Comparison of ENCODE assay signal across 8 mouse cellular contexts in the genomic region with DNA sequence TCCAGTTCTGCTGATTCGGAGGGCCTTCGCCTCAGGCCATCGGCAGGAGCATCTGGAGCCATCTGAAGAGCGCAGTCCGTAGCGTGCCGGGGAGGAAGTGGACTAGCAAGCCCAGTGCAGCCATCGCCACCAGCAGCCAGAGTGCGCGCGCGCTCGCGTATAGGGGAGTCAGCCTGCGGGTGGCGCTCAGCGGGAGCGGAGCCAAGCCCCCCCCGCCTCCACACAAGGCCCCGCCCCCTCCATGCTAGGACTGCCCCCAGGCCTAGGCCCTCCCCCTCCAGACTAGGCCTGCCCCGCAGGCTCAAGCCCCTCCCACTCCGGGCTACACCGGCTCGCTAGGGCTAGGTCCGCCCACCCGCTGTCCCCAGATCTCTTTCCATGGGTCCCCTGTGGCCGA. TPM values are rescaled to one million over a fixed set of nuclear protein-coding genes. Genes with fewer than 3 reads are reported as not detected.
DNase-seq lines count a peak whose midpoint lies in the region; ATAC-seq and TF ChIP-seq lines count a peak whose summit lies in the region.

No protein-coding gene starts in this region.

- WGBS in heart, embryonic 10.5 days = under 1% methylated on average over 27 of the region's 27 CpGs
- WGBS in kidney, embryonic 14.5 days = under 1% methylated on average over 25 of the region's 27 CpGs
- WGBS in liver, embryonic 13.5 days (ENCODE audit: insufficient replicate concordance) = 2% methylated on average over 26 of the region's 27 CpGs

- TF ChIP-seq POLR2A in bone marrow macrophage, adult 2 months (IDR thresholded peaks at IDR 0.05; ENCODE audit: borderline replicate concordance, low read depth, low read length) = no peak
- peak; percentile 35; the same call in 1 of the 2 replicates for TF ChIP-seq POLR2A in embryonic fibroblast, embryonic 13.5 days (IDR thresholded peaks at IDR 0.05; ENCODE audit: low read depth, low read length)

- peaks cover 49% of the 10 kb centered on the region for H3K36me3 ChIP-seq in C2C12 (ENCODE audit: control insufficient read depth, insufficient read depth)
- H3K36me3 ChIP-seq in heart, embryonic 10.5 days = peaks cover 34% of the 10 kb centered on the region
- peaks cover 36% of the 10 kb centered on the region for H3K36me3 ChIP-seq in kidney, embryonic 14.5 days (ENCODE audit: control insufficient read depth, insufficient read depth, low read length)
- H3K36me3 ChIP-seq in liver, embryonic 13.5 days = peaks cover 41% of the 10 kb centered on the region

- H3K9me3 ChIP-seq in heart, embryonic 10.5 days = no peaks in the 10 kb centered on the region
- no peaks in the 10 kb centered on the region for H3K9me3 ChIP-seq in kidney, embryonic 14.5 days (ENCODE audit: control insufficient read depth, low read length)
- no peaks in the 10 kb centered on the region for H3K9me3 ChIP-seq in liver, embryonic 13.5 days (replicated peaks)

- peaks cover 43% of the 10 kb centered on the region for H3K4me1 ChIP-seq in bone marrow macrophage, adult 2 months (ENCODE audit: control insufficient read depth, insufficient read depth, low read length)
- H3K4me1 ChIP-seq in embryonic fibroblast, embryonic 13.5 days (ENCODE audit: control insufficient read depth, insufficient read depth, low read length) = peaks cover 6% of the 10 kb centered on the region; the same call in 1 of the 2 replicates
- H3K4me1 ChIP-seq in heart, embryonic 10.5 days = peaks cover 27% of the 10 kb centered on the region
- H3K4me1 ChIP-seq in kidney, embryonic 14.5 days (ENCODE audit: control insufficient read depth, insufficient read depth, low read length) = 0 out of 2 replicates have a peak, but pooled peaks cover 7% of the 10 kb centered on the region
- H3K4me1 ChIP-seq in liver, embryonic 13.5 days (replicated peaks) = peaks cover 52% of the 10 kb centered on the region

- peak; percentile 95 for TF ChIP-seq CTCF in C2C12 (IDR thresholded peaks at IDR 0.05; ENCODE audit: control insufficient read depth, insufficient read depth, insufficient read length)
- TF ChIP-seq CTCF in bone marrow macrophage, adult 2 months (IDR thresholded peaks at IDR 0.05; ENCODE audit: low read depth, low read length) = no peak
- peak; percentile 55; the same call in 1 of the 2 replicates for TF ChIP-seq CTCF in embryonic fibroblast, embryonic 13.5 days (IDR thresholded peaks at IDR 0.05; ENCODE audit: borderline replicate concordance, insufficient read depth, low read length)

- peak; percentile 93 for ATAC-seq in kidney, embryonic 14.5 days (ENCODE audit: low FRiP score, low TSS enrichment)
- peak; percentile 90 for ATAC-seq in liver, embryonic 13.5 days (ENCODE audit: low read depth)

- peaks cover 7% of the 10 kb centered on the region for H3K79me2 ChIP-seq in C2C12 (ENCODE audit: control insufficient read depth, insufficient read depth)

- H3K4me2 ChIP-seq in kidney, embryonic 14.5 days (replicated peaks; ENCODE audit: low read depth, low read length) = peak overlapping the region; percentile 98
- peak overlapping the region; percentile 99 for H3K4me2 ChIP-seq in liver, embryonic 13.5 days

- H3K4me3 ChIP-seq in C2C12 (ENCODE audit: insufficient read depth, poor library complexity, severe bottlenecking) = no peak overlapping the region
- peak overlapping the region; percentile 64 for H3K4me3 ChIP-seq in bone marrow macrophage, adult 2 months (ENCODE audit: insufficient read depth, low read length)
- peak overlapping the region; percentile 44 for H3K4me3 ChIP-seq in embryonic fibroblast, embryonic 13.5 days (ENCODE audit: insufficient read depth, low read length)
- H3K4me3 ChIP-seq in heart, embryonic 10.5 days = peak overlapping the region; percentile 75
- peak overlapping the region; percentile 56 for H3K4me3 ChIP-seq in kidney, embryonic 14.5 days (ENCODE audit: low read length)
- H3K4me3 ChIP-seq in liver, embryonic 13.5 days (replicated peaks) = peak overlapping the region; percentile 72

- peak overlapping the region; percentile 22 for H3ac ChIP-seq in C2C12 (ENCODE audit: control insufficient read depth, insufficient read length, low read depth)

- H3K27me3 ChIP-seq in C2C12 (ENCODE audit: control insufficient read depth, insufficient read depth, insufficient read length) = no peaks in the 10 kb centered on the region
- H3K27me3 ChIP-seq in heart, embryonic 10.5 days (ENCODE audit: insufficient read depth, poor library complexity, severe bottlenecking) = peaks cover 64% of the 10 kb centered on the region
- H3K27me3 ChIP-seq in kidney, embryonic 14.5 days (ENCODE audit: control insufficient read depth, insufficient read depth, low read length) = peaks cover 15% of the 10 kb centered on the region; the same call in 1 of the 2 replicates
- peaks cover 3% of the 10 kb centered on the region; the same call in 1 of the 2 replicates for H3K27me3 ChIP-seq in liver, embryonic 13.5 days

- no peaks in the 10 kb centered on the region for H3K79me3 ChIP-seq in C2C12 (ENCODE audit: low read depth)

- peak overlapping the region; percentile 9 for H3K27ac ChIP-seq in bone marrow macrophage, adult 2 months (ENCODE audit: insufficient read depth, low read depth, low read length)
- H3K27ac ChIP-seq in embryonic fibroblast, embryonic 13.5 days (ENCODE audit: insufficient read depth, low read length) = no peak overlapping the region
- peak overlapping the region; percentile 71 for H3K27ac ChIP-seq in heart, embryonic 10.5 days
- no peak overlapping the region for H3K27ac ChIP-seq in kidney, embryonic 14.5 days (ENCODE audit: low read depth, low read length)
- H3K27ac ChIP-seq in liver, embryonic 13.5 days = peak overlapping the region; percentile 35

- peak; percentile 96 for DNase-seq in heart, embryonic 10.5 days (ENCODE audit: low spot score)
- peak; percentile 88 for DNase-seq in liver, embryonic 13.5 days
- peak; percentile 94 for DNase-seq in naive thymus-derived CD4-positive, alpha-beta T cell, adult 2 months (ENCODE audit: low read depth)
- peak; percentile 91 to 96 for DNase-seq in spleen, postnatal 4 days (ENCODE audit: low spot score in 2 of 2)

- H3K9ac ChIP-seq in kidney, embryonic 14.5 days (ENCODE audit: low read depth, low read length) = peak overlapping the region; percentile 56
- peak overlapping the region; percentile 75 for H3K9ac ChIP-seq in liver, embryonic 13.5 days

TF ChIP-seq in C2C12, 6 proteins besides CTCF, POLR2A, EP300 and RAD21:
- TF ChIP-seq MAX (IDR thresholded peaks at IDR 0.05) (no peak), CEBPB (IDR thresholded peaks at IDR 0.05; ENCODE audit: low read depth) (no peak), USF1 (IDR thresholded peaks at IDR 0.05; ENCODE audit: low read depth) (no peak), MYOG (IDR thresholded peaks at IDR 0.05; ENCODE audit: control insufficient read depth, extremely low read depth, insufficient read length) (no peak), FOSL1 (IDR thresholded peaks at IDR 0.05; ENCODE audit: insufficient read depth, low read length, poor library complexity, severe bottlenecking) (no peak), MYOD1 (IDR thresholded peaks at IDR 0.05; ENCODE audit: control insufficient read depth, insufficient read length, low read depth) (no peak)

RNA-seq across cellular contexts. Expression of gene Ltc4s, which starts 1.9 kb away (rescaled TPM):
- polyA plus RNA-seq in C2C12 (2012; fragmentation: generic; extraction: Trizol) = 1.3 TPM
- polyA plus RNA-seq in bone marrow macrophage, adult 2 months (2012; ENCODE audit: insufficient read depth, insufficient read length, missing spikeins) = 13.1 and 18.1 TPM in 2 replicates
- 0.83 TPM in 1 of 2 replicates, not detected in the other for polyA plus RNA-seq in embryonic fibroblast, embryonic 13.5 days (2011; ENCODE audit: insufficient read length, low read depth, missing spikeins)
- 0.42 and 0.60 TPM in 2 replicates for polyA plus RNA-seq in heart, embryonic 10.5 days (2016; fragmentation: Nextera tagmentation; extraction: Ambion mirVana)
- polyA plus RNA-seq in kidney, embryonic 14.5 days (2014; fragmentation: Nextera tagmentation; extraction: Ambion mirVana) = 1.6 and 1.9 TPM in 2 replicates
- polyA plus RNA-seq in liver, embryonic 13.5 days (2015; fragmentation: Nextera tagmentation; extraction: Ambion mirVana) = 0.49 and 0.99 TPM in 2 replicates

RNA-seq across cellular contexts. Expression of gene Mgat4b, which starts 25.8 kb away (rescaled TPM):
- polyA plus RNA-seq in C2C12 (2012; fragmentation: generic; extraction: Trizol) = 139 TPM
- 54.0 and 58.7 TPM in 2 replicates for polyA plus RNA-seq in bone marrow macrophage, adult 2 months (2012; ENCODE audit: insufficient read depth, insufficient read length, missing spikeins)
- polyA plus RNA-seq in embryonic fibroblast, embryonic 13.5 days (2011; ENCODE audit: insufficient read length, low read depth, missing spikeins) = 35.1 and 41.8 TPM in 2 replicates
- polyA plus RNA-seq in heart, embryonic 10.5 days (2016; fragmentation: Nextera tagmentation; extraction: Ambion mirVana) = 17.3 and 20.1 TPM in 2 replicates
- polyA plus RNA-seq in kidney, embryonic 14.5 days (2014; fragmentation: Nextera tagmentation; extraction: Ambion mirVana) = 37.0 and 39.2 TPM in 2 replicates
- polyA plus RNA-seq in liver, embryonic 13.5 days (2015; fragmentation: Nextera tagmentation; extraction: Ambion mirVana) = 11.4 and 12.1 TPM in 2 replicates

RNA-seq across cellular contexts. Expression of gene Sqstm1, which starts 25.9 kb away (rescaled TPM):
- 660 TPM for polyA plus RNA-seq in C2C12 (2012; fragmentation: generic; extraction: Trizol)
- 560 and 577 TPM in 2 replicates for polyA plus RNA-seq in bone marrow macrophage, adult 2 months (2012; ENCODE audit: insufficient read depth, insufficient read length, missing spikeins)
- polyA plus RNA-seq in embryonic fibroblast, embryonic 13.5 days (2011; ENCODE audit: insufficient read length, low read depth, missing spikeins) = 332 and 376 TPM in 2 replicates
- 193 TPM in 2 replicates for polyA plus RNA-seq in heart, embryonic 10.5 days (2016; fragmentation: Nextera tagmentation; extraction: Ambion mirVana)
- polyA plus RNA-seq in kidney, embryonic 14.5 days (2014; fragmentation: Nextera tagmentation; extraction: Ambion mirVana) = 128 and 197 TPM in 2 replicates
- polyA plus RNA-seq in liver, embryonic 13.5 days (2015; fragmentation: Nextera tagmentation; extraction: Ambion mirVana) = 132 and 133 TPM in 2 replicates

RNA-seq across cellular contexts. Expression of gene Maml1, which starts 55.6 kb away (rescaled TPM):
- 14.8 TPM for polyA plus RNA-seq in C2C12 (2012; fragmentation: generic; extraction: Trizol)
- 13.9 and 16.3 TPM in 2 replicates for polyA plus RNA-seq in bone marrow macrophage, adult 2 months (2012; ENCODE audit: insufficient read depth, insufficient read length, missing spikeins)
- polyA plus RNA-seq in embryonic fibroblast, embryonic 13.5 days (2011; ENCODE audit: insufficient read length, low read depth, missing spikeins) = 28.9 and 37.3 TPM in 2 replicates
- polyA plus RNA-seq in heart, embryonic 10.5 days (2016; fragmentation: Nextera tagmentation; extraction: Ambion mirVana) = 3.3 and 4.7 TPM in 2 replicates
- 10.5 and 10.7 TPM in 2 replicates for polyA plus RNA-seq in kidney, embryonic 14.5 days (2014; fragmentation: Nextera tagmentation; extraction: Ambion mirVana)
- polyA plus RNA-seq in liver, embryonic 13.5 days (2015; fragmentation: Nextera tagmentation; extraction: Ambion mirVana) = 1.2 and 1.4 TPM in 2 replicates

Comparison
In these comparisons a context has a peak if more than half of its experiments do, and no peak if none do; other contexts are left out.
1. H3K27ac ChIP-seq: peak in bone marrow macrophage, adult 2 months (single experiment), heart, embryonic 10.5 days (single experiment) and liver, embryonic 13.5 days (single experiment); none in embryonic fibroblast, embryonic 13.5 days (single experiment) and kidney, embryonic 14.5 days (single experiment).
2. Peak in every context shown above with its lines, with median percentiles within 50 percentile points of each other: DNase-seq.